Mouse (Mus musculus) urinary bladder, postnatal 10 days (tissue): ENCODE results near the gene Mpdz.

Experiments
- DNase-seq: peaks from one replicate; pipeline ENCODE4 v3.0.0; 2022; ENCODE audit warnings: low spot score

The Mpdz gene

GRCm38 (mm10) chr4:81442078-81442981 is at the start of gene Mpdz:
TSS of gene Mpdz (minus strand) at chr4:81442815.
- peak; percentile 17 for DNase-seq

DNA sequence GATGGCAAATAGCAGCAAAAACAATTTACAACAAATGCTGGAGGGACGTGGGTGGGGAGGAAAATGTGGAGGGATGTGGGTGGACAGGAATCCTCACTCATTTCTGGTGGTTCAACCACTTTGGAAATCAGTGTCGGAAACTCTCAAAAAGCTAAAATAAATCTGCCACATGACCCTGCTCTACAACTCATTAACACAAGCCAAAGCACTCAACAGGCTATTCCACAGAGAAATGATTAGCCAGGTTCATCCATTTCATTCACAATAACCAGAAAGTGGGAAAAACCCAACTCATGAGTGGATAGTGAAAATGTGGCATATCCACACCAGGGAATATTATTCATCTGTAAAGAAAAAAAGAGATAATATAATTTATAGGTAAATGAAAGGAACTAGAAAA is 47.9 kb upstream of the Mpdz start:
- no peak for DNase-seq

GRCm38 (mm10) chr4:81484603-81485002 is 42.0 kb upstream of the Mpdz start:
- DNase-seq: no peak

DNA sequence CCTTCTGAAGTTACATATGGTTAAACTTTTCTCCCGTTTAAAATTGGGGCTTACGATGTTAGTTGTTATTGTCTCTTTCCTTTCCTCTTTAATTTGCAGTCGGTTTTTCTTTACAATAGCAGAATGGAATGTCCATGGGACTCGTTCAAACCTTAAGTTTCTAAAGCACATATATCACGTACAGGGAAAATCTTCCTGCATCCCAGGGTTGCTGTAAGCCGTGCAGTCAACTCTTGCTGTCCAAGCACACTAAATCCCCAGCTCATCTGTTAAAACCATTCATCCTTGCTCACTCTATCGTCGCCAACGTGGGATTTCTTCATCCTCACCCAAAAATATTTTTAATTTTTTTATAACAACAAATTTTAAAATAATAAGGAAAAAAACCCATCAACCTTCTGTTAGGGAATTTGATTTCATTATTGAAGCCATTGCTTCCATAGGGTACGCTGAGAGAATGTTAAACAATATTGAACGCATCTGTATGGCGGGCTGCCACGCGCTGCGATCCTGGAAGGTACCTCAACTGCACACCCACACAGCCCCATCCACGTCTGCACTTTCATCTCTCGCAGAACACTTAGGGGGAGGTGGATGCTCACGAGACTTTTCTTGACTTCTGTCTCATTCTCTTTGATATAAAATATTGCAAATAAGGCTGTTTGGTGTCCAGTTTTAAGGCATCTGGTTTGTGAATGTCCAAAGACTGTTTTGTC is 41.4 kb upstream of the Mpdz start:
- DNase-seq: no peak

- DNase-seq: no peak
Measured at GRCm38 (mm10) chr4:81483159-81483558, 40.5 kb upstream of the Mpdz start.

- no peak for DNase-seq
Measured at GRCm38 (mm10) chr4:81466821-81467220, 24.2 kb upstream of the Mpdz start.

DNA sequence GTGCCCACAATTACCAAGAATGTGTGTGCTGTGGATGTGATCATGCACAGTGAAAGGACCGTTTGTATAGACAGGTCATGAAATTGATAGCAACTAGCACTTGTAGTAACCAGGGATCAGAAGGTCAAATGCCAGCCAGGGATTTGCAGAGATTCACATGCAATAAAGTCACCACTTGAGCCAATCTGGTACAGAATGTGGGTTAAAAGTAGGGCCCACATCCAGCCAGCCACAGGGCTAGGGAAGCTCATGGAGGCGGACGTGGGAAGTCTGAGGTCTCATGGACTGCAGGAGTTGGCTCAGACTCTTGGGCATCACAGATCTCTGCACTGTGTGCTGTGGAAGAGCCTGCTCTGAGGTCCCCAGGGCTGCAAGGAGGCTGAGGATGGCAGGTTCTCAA is 22.6 kb upstream of the Mpdz start:
- no peak for DNase-seq

- no peak for DNase-seq
Measured at GRCm38 (mm10) chr4:81462253-81462652, 19.6 kb upstream of the Mpdz start.

DNA sequence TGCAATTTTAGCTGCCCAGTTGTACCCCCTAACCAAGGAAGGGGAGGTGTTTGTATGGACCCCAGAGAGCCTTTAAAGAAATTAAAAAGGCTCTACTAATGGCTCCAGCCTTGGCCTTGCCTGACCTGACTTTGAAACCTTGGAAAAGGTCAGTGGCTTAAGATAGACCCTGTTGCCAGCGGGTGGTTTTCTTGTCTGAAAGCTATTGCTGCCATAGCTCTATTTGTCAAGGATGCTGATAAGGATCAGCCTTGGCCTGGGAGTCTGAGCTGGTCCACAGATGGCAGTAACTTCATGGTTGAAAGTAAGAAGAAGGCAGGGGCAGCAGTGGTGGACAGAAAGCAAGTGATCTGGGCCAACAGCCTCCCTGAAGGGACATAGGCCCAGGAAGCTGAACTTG is 16.3 kb upstream of the Mpdz start:
- DNase-seq: no peak

- no peak for DNase-seq
Measured at GRCm38 (mm10) chr4:81453806-81454205, 11.2 kb upstream of the Mpdz start.

- DNase-seq: no peak
Measured at GRCm38 (mm10) chr4:81452183-81452582, 9.6 kb upstream of the Mpdz start.

DNA sequence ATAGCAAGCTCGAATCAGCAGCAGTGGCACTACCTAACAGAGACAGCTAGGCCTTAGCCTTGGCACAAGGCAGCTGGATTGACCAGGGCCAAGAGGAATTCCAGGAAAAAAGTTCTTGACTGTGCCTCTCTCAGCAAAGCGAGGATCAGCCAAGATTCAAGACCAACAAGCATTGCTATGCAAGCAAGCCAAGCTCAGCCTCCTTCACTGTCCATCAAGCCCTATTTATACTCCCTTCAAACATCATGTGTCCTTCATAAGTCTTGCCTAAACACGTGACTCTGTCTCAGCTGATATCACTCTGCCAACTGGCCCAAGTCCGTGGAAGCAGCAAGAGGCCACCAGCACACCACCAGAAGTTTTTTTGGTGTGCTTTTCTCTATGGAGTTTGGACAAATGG is 6.8 kb upstream of the Mpdz start:
- DNase-seq: no peak

DNA sequence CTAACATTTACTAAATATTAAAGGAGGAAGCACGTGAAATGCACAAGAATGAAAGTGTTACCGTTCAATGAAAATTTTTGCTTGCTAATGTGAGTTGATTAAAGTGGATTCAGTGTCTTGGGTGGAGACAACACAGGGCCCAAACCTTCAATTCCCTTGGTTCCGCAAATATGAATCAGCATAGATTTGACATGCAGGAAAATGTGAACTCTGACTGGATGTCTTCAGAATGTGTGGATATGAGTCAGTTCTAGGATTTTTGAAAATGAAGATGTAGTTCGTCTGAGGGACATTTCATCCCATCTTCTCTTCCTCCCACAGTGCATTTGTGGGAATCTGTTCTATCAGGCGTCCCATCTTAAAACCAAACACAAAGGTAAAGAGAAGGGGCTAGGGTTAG is 951 bp upstream of the Mpdz start:
- DNase-seq: no peak

GRCm38 (mm10) chr4:81433961-81434360 is 8.7 kb downstream of the Mpdz start:
- no peak for DNase-seq

GRCm38 (mm10) chr4:81430826-81431225 is 11.8 kb downstream of the Mpdz start:
- no peak for DNase-seq

GRCm38 (mm10) chr4:81430105-81430504 is 12.5 kb downstream of the Mpdz start:
- DNase-seq: no peak

DNA sequence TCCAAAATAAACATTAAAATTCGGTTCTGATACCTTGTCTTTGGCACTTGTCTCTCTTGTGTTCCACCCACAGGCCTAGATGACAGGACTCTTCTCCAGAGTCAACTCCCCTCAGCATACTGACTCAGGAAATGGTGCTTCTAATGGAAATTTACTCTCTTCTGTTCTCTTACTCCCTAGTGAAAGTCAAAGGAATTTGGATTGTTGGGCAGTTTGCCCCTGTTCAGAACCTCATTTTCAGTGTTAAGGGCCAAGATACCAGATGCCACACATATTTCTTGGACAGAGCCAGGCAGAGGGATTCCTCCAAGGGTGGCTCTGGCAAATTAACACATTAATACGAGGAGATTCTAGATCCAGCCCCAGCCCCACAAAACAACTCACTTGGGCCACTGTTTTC is 12.9 kb downstream of the Mpdz start:
- no peak for DNase-seq

DNA sequence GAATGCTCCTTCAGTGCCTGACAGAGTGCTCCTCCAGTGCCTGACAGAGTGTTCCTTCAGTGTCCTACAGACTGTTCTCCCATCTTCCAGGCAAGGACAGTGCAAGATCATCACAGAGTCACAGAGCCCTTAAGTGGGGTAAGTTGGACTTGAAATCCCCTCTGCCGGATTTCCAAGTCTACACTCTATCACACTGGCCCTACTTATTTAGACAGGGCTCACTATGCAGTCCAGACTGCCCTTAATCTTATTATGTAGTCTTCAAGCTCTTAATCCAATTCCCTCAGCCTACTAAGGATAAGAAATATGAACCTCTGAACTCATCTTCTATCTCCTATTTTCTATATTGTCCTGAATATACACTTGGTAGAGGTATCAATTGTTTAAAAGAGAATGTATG is 19.1 kb downstream of the Mpdz start:
- DNase-seq: no peak

- no peak for DNase-seq
Measured at GRCm38 (mm10) chr4:81421621-81422020, 21.0 kb downstream of the Mpdz start.

DNA sequence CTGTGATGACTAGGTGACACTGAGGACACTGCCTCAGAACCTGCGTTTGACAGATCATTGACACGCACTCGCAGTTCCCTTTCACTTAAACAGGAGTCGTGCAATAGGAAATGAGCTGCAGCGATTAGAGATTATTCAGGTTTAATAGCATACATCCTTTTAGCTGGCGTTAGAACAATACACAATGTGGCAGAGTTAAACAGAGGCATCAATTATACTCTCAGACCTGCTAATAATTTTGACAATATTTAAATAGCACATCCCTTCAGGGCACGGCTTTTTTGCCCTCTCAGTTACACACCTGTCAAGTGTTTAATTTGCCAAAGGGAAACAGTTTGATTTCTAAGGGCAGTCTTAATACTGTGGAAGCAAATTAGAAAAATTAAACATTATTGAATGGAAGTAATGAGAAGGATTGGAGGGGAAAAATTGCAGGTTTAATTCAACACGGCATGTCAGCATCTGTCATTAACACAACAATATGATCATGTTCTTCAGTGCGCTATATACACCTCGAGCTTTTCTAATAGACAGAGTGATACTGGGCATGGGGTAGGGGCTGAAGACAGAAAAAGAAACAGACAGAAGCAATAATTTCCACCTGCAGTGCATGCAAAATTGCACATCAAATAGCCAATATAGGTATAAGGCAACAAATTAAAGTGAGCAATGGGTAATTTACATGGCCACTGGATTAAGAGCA is 27.1 kb downstream of the Mpdz start:
- no peak for DNase-seq

GRCm38 (mm10) chr4:81414684-81415323 is 27.8 kb downstream of the Mpdz start:
- DNase-seq: no peak

- no peak for DNase-seq
Measured at GRCm38 (mm10) chr4:81396883-81397282, 45.7 kb downstream of the Mpdz start.
